In the genomic region with DNA sequence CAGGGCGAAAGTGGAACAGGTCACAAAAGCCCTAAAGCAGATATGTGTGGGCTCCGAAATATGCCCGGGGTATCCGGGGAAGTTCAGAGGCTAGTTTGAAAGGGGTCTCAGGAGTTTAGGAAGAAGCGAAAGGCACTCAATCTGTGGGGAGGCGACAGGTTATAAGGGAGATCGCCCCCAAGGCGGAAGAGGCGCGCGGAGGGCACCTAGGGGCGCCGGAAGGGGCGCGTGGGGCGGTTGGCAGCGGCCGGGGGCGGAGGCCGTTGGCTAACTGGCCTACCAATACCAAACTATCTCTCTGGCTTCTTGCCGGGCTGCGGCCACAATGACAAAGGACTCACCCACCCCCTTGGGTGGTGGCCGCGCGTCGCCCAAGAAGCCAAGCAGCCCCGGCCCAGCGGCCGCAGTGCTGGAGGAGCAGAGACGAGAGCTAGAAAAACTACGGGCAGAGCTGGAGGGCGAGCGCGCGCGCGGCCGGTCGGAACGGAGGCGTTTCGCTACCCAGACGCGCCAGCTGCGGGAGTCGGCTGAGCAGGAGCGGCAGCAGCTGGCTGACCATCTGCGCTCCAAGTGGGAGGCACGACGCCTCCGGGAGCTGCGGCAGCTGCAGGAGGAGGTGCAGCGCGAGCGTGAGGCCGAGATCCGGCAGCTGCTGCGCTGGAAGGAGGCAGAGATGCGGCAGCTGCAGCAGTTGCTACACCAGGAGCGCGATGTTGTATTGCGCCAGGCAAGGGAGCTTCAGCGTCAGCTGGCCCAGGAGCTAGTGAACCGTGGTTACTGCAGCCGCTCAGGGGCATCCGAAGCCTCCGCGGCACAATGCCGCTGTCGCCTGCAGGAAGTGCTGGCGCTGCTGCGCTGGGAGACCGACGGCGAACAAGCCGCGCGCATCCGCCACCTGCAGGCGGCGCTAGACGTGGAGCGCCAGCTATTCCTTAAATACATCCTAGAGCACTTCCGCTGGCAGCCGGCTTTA, we compare ENCODE assay signal across 8 mouse cellular contexts. TPM values are rescaled to one million over a fixed set of nuclear protein-coding genes. Genes with fewer than 3 reads are reported as not detected.
DNase-seq lines count a peak whose midpoint lies in the region; ATAC-seq and TF ChIP-seq lines count a peak whose summit lies in the region.

A gene (plus strand): TSS at position 215 of the 973 bp plus-strand sequence.

- H3K4me1 ChIP-seq in hindbrain, embryonic 11.5 days (replicated peaks; ENCODE audit: control insufficient read depth, insufficient read depth, low read length) = peaks cover 9% of the 10 kb centered on the region
- peaks cover 7% of the 10 kb centered on the region; the same call in 1 of the 2 replicates for H3K4me1 ChIP-seq in lung, postnatal 0 days (ENCODE audit: insufficient read depth, low read depth, low read length)

- H3K27me3 ChIP-seq in hindbrain, embryonic 11.5 days (ENCODE audit: control insufficient read depth, insufficient read depth, low read length) = no peaks in the 10 kb centered on the region
- H3K27me3 ChIP-seq in lung, postnatal 0 days (replicated peaks; ENCODE audit: insufficient read depth, low read length) = peaks cover 16% of the 10 kb centered on the region; the same call in 1 of the 2 replicates

- H3K4me3 ChIP-seq in hindbrain, embryonic 11.5 days (ENCODE audit: low read depth, low read length) = peak within 1 kb of the TSS; percentile 43
- H3K4me3 ChIP-seq in lung, postnatal 0 days (ENCODE audit: low read depth, low read length) = peak within 1 kb of the TSS; percentile 56

- peak within 1 kb of the TSS; percentile 86 for H3K4me2 ChIP-seq in hindbrain, embryonic 11.5 days (replicated peaks; ENCODE audit: low read depth, low read length)
- H3K4me2 ChIP-seq in lung, postnatal 0 days (replicated peaks; ENCODE audit: low read depth, low read length) = peak within 1 kb of the TSS; percentile 100

- under 1% methylated on average over 81 of the region's 85 CpGs for WGBS in hindbrain, embryonic 11.5 days
- 1% methylated on average over 78 of the region's 85 CpGs for WGBS in lung, postnatal 0 days

- H3K9ac ChIP-seq in hindbrain, embryonic 11.5 days (ENCODE audit: low read depth, low read length) = peak within 1 kb of the TSS; percentile 77
- 0 out of 2 replicates have a peak within 1 kb of the TSS, but pooled peaks have one; percentile 32 for H3K9ac ChIP-seq in lung, postnatal 0 days (replicated peaks; ENCODE audit: low read depth)

- peak within 1 kb of the TSS; percentile 89 for H3K27ac ChIP-seq in hindbrain, embryonic 11.5 days (ENCODE audit: low read depth, low read length)
- no peak within 1 kb of the TSS for H3K27ac ChIP-seq in lung, postnatal 0 days (ENCODE audit: low read length)

- H3K36me3 ChIP-seq in hindbrain, embryonic 11.5 days (ENCODE audit: control insufficient read depth, insufficient read depth, low read length) = no peaks in the 10 kb centered on the region
- H3K36me3 ChIP-seq in lung, postnatal 0 days (ENCODE audit: insufficient read depth, low read length) = no peaks in the 10 kb centered on the region

- no peak for TF ChIP-seq EP300 in lung, postnatal 0 days (IDR thresholded peaks at IDR 0.05)

- DNase-seq in MN1 (ENCODE audit: low spot score) = peak; percentile 93
- peak; percentile 78 for DNase-seq in cerebellum, adult 9-11 months
- DNase-seq in frontal cortex, adult 2 months (ENCODE audit: extremely low spot score in 1 of 2, low spot score in 1 of 2) = peak; percentile 46 to 86
- peak; percentile 95 for DNase-seq in hindbrain, embryonic 11.5 days (ENCODE audit: low spot score)
- peak; percentile 89 to 92 for DNase-seq in layer of hippocampus, postnatal 10 days (ENCODE audit: low spot score in 2 of 2)
- DNase-seq in lung, postnatal 0 days (ENCODE audit: low spot score) = peak; percentile 88
- peak; percentile 78 for DNase-seq in ovary, postnatal 14 days (ENCODE audit: low spot score)
- DNase-seq in thymus, postnatal 10 days (ENCODE audit: low spot score in 2 of 2) = peak; percentile 69 to 82

- peak; percentile 91 for TF ChIP-seq CTCF in lung, postnatal 0 days (IDR thresholded peaks at IDR 0.05)

- no peaks in the 10 kb centered on the region for H3K9me3 ChIP-seq in hindbrain, embryonic 11.5 days (ENCODE audit: control insufficient read depth, low read length)
- H3K9me3 ChIP-seq in lung, postnatal 0 days (ENCODE audit: low read length) = no peaks in the 10 kb centered on the region

- ATAC-seq in hindbrain, embryonic 11.5 days (ENCODE audit: low FRiP score) = peak; percentile 90
- peak; percentile 79 for ATAC-seq in lung, postnatal 0 days

RNA-seq across cellular contexts. Expression of the gene that starts here (rescaled TPM):
- polyA plus RNA-seq in frontal cortex, adult 2 months (2012; rRNA removed) = 0.69 and 0.96 TPM in 2 replicates
- polyA plus RNA-seq in hindbrain, embryonic 11.5 days (2014; fragmentation: Nextera tagmentation; extraction: Ambion mirVana) = 0.78 and 1.0 TPM in 2 replicates
- 1 to 10 TPM; 2.7 to 2.9 TPM for total RNA-seq in layer of hippocampus, postnatal 10 days (2021)
- polyA plus RNA-seq in lung, postnatal 0 days (2015; fragmentation: Nextera tagmentation; extraction: Ambion mirVana) = 0.07 TPM in 1 of 2 replicates, not detected in the other

Comparison
In these comparisons a context has a peak if more than half of its experiments do, and no peak if none do; other contexts are left out.
1. Peak in DNase-seq in frontal cortex, adult 2 months; RNA of the gene not detected or under 1 TPM.
2. Peak in DNase-seq, ATAC-seq, H3K4me3 ChIP-seq, H3K9ac ChIP-seq and H3K4me2 ChIP-seq in lung, postnatal 0 days; RNA of the gene not detected or under 1 TPM.